Mouse (Mus musculus) heart, adult 2 months (tissue): ENCODE results near the gene Gemin4.

Experiments used
- CTCF ChIP-seq: fragments of 200-600 bp; IDR thresholded peaks from 2 replicates; pipeline ENCODE4 v1.8.1; 2022; ENCODE audit warnings: antibody characterized with exemption, mild to moderate bottlenecking, moderate library complexity
- EP300 ChIP-seq: fragments of 200-500 bp; IDR thresholded peaks from 2 replicates; pipeline ENCODE4 v1.6.1; 2011; ENCODE audit warnings: low read depth, low read length, control low read depth; ENCODE audit not compliant: insufficient read depth
- POLR2A ChIP-seq: fragments of 200-500 bp; IDR thresholded peaks from 2 replicates; pipeline ENCODE4 v1.6.1; 2011; ENCODE audit warnings: mild to moderate bottlenecking, low read depth, low read length, control low read depth; ENCODE audit not compliant: insufficient read depth

- TF ChIP-seq CTCF: no peak
- TF ChIP-seq POLR2A: no peak
- no peak for TF ChIP-seq EP300
Measured at GRCm38 (mm10) chr11:76257386-76257785, 39.9 kb upstream of the Gemin4 start.
